Mouse (Mus musculus) MEL-GATA-1-ER (cell line): ENCODE measurements around the gene Vwce.

ENCODE experiments used
- DNase-seq: peaks from one replicate; pipeline ENCODE4 v3.0.0-alpha.2; 2012; ENCODE audit warnings: low read depth; ENCODE audit errors: extremely low read depth

Gene Vwce

DNA sequence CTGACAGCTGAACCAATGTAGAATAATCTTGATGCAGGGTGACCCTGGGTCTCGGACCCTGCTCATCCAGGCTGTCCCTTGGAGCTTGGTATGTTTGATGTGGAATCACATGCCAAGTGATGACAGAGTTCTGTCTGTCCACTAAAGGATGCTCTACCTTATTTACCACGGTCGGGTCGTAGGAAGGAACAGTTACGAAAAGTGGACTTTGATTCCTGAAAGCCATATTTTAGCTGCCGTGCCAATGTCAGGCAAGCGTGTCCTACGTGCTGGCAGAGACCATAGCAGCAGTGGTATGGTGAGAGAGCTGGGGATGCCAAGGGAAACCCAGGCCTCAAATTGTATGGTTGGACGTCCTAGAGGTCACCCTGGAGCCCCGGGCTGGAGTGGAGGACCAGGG, 79.5 kb downstream of the Vwce start:
- DNase-seq: no peak

DNA sequence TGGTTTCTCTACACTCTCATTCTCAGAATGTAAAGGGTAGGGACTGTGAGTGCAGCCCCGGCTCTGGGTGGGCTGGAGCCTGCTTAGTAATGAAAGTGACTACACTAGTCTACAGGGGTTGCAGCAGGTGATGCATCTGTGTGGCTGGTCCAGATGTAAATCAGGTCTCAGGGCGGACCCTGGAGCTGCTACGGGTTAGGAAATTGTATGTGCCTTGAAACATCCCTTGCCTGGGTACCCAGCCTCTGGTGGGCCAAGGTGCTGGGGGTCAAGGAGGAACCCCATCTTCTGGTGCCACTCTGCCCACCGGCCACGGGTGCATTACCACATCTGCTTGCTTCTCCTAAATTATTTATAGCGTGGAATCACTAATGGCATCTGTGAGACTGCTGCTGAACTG, 80.2 kb downstream of the Vwce start:
- DNase-seq: no peak

DNA sequence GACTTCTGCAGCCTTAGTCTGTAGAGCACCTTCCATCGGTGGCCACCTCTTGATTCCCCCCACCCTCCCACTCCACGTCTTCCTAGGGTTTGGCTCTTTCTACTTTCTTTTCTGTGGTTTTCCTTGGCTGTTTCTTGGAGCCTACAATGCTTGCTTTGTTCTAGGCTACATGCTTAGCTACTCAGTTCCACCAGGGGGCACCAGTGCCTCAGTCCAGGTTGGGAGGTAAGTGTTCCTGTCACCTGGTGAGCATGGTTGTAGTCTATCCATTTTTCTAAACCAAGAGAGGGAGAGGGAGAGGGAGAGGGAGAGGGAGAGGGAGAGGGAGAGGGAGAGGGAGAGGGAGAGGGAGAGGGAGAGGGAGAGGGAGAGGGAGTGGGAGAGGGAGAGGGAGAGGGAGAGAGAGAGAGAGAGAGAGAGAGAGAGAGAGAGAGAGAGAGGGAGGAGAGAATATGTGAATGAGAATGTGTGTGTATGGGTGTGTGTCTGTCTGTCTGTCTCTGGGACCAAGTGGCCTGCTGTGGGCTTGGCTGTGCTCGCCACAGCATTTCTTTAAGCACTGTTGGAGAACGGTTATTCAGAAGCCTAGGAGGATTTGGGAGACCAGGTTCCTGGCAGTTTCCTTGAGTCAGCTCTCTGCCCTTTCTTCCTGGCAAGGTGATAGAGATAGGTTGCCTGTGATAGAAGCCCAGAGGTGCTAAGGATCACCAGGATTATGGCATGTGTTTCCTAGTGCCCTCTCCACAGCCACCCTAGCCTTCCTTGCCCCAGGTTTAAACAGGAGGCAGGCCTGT, 80.9 kb downstream of the Vwce start:
- no peak for DNase-seq

DNA sequence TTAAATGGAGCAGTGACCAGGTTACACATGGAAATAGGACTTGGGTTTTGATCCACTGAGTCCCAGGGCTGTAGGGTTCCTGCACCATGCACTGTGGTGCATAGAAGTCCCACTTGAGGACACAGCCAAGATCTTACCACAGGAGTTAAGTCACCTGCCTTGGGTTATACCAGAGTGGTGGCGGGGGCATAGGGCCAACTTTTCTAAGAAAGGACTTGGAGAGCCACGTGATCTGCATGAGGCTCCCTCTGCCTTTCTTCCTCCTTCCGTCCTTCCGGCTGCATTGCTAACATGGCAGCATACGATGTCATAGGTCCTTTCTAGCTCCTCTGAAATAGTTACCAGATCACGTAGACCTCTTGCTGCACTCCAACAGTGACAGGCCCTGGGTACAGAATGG, 81.5 kb downstream of the Vwce start:
- DNase-seq: no peak
